In genomic region chr19:10389391-10390098, GRCm38 (mm10) we compare ENCODE assay signal across 8 mouse cellular contexts. TPM values are rescaled to one million over a fixed set of nuclear protein-coding genes. Genes with fewer than 3 reads are reported as not detected.
DNase-seq lines count a peak whose midpoint lies in the region; ATAC-seq and TF ChIP-seq lines count a peak whose summit lies in the region.

No protein-coding gene starts in this region.

- no peak for TF ChIP-seq POLR2A in small intestine, adult 2 months (IDR thresholded peaks at IDR 0.05; ENCODE audit: low read depth, low read length)

- H3K4me1 ChIP-seq in brown adipose tissue, adult 24 weeks (ENCODE audit: control insufficient read depth, insufficient read depth, insufficient read length, low read length): no peaks in the 10 kb centered on the region
- peaks cover 15% of the 10 kb centered on the region for H3K4me1 ChIP-seq in forebrain, embryonic 14.5 days (ENCODE audit: control insufficient read depth, insufficient read depth, low read length)
- H3K4me1 ChIP-seq in limb, embryonic 13.5 days: peaks cover 14% of the 10 kb centered on the region
- no peaks in the 10 kb centered on the region; the same call in 1 of the 2 replicates for H3K4me1 ChIP-seq in small intestine, adult 2 months (ENCODE audit: control insufficient read depth, insufficient read depth, insufficient read length, low read length)

- no peak for TF ChIP-seq CTCF in small intestine, adult 2 months (IDR thresholded peaks at IDR 0.05; ENCODE audit: extremely low read depth, insufficient read length, insufficient replicate concordance, low read depth, low read length)

- peak; percentile 54 to 58 for DNase-seq in left cerebral cortex, postnatal 36 days (ENCODE audit: low spot score in 2 of 2)
- no peak for DNase-seq in left cerebral cortex, adult 11 months (ENCODE audit: low spot score)
- DNase-seq in forebrain, embryonic 14.5 days (ENCODE audit: low spot score): no peak
- DNase-seq in layer of hippocampus, adult 9-10 months (ENCODE audit: low spot score): no peak
- DNase-seq in c-Kit-positive CD71-positive TER-119-positive erythroid progenitor cells, embryonic 14.5 days (ENCODE audit: low spot score): no peak

- no peaks in the 10 kb centered on the region; the same call in 1 of the 2 replicates for H3K27me3 ChIP-seq in forebrain, embryonic 14.5 days (replicated peaks; ENCODE audit: control insufficient read depth, insufficient read depth, low read length)
- peaks cover 62% of the 10 kb centered on the region for H3K27me3 ChIP-seq in limb, embryonic 13.5 days
- peaks cover 21% of the 10 kb centered on the region for H3K27me3 ChIP-seq in small intestine, adult 2 months (ENCODE audit: control insufficient read depth, insufficient read depth, low read length)

- no peaks in the 10 kb centered on the region for H3K9me3 ChIP-seq in forebrain, embryonic 14.5 days (replicated peaks; ENCODE audit: control insufficient read depth, low read length)
- H3K9me3 ChIP-seq in limb, embryonic 13.5 days: no peaks in the 10 kb centered on the region

- ATAC-seq in forebrain, embryonic 14.5 days: peak; percentile 68
- ATAC-seq in limb, embryonic 13.5 days (ENCODE audit: low FRiP score, low read depth): peak; percentile 53; the same call in 1 of the 2 replicates

- no peaks in the 10 kb centered on the region for H3K36me3 ChIP-seq in forebrain, embryonic 14.5 days (ENCODE audit: control insufficient read depth, insufficient read depth, low read length)
- H3K36me3 ChIP-seq in limb, embryonic 13.5 days: no peaks in the 10 kb centered on the region
- H3K36me3 ChIP-seq in small intestine, adult 2 months (ENCODE audit: control insufficient read depth, insufficient read depth, low read length): no peaks in the 10 kb centered on the region

- H3K4me2 ChIP-seq in forebrain, embryonic 14.5 days (ENCODE audit: low read length): peak overlapping the region; percentile 74
- peak overlapping the region; percentile 89 for H3K4me2 ChIP-seq in limb, embryonic 13.5 days (replicated peaks)

- peak overlapping the region; percentile 81 for H3K9ac ChIP-seq in forebrain, embryonic 14.5 days (ENCODE audit: low read length)
- peak overlapping the region; percentile 72 for H3K9ac ChIP-seq in limb, embryonic 13.5 days

- no peak overlapping the region for H3K27ac ChIP-seq in brown adipose tissue, adult 24 weeks (replicated peaks; ENCODE audit: low read depth, low read length)
- H3K27ac ChIP-seq in forebrain, embryonic 14.5 days (ENCODE audit: low read depth, low read length): peak overlapping the region; percentile 65
- no peak overlapping the region for H3K27ac ChIP-seq in limb, embryonic 13.5 days
- no peak overlapping the region for H3K27ac ChIP-seq in small intestine, adult 2 months (ENCODE audit: insufficient read depth, low read depth, low read length)

- intact Hi-C loops in left cerebral cortex, postnatal 36 days (cut with DNase I): loop anchor here (2.0 kb wide), 1 partner anchor 49 kb away; no protein-coding TSS in a partner anchor

- peak overlapping the region; percentile 58 for H3K4me3 ChIP-seq in brown adipose tissue, adult 24 weeks (ENCODE audit: insufficient read depth, low read depth, low read length)
- peak overlapping the region; percentile 65 for H3K4me3 ChIP-seq in forebrain, embryonic 14.5 days (ENCODE audit: low read depth, low read length)
- peak overlapping the region; percentile 62 for H3K4me3 ChIP-seq in limb, embryonic 13.5 days
- peak overlapping the region; percentile 65 for H3K4me3 ChIP-seq in small intestine, adult 2 months (ENCODE audit: low read depth, low read length)

- WGBS in forebrain, embryonic 14.5 days: under 1% methylated on average over 40 of the region's 54 CpGs
- 1% methylated on average over 49 of the region's 54 CpGs for WGBS in limb, embryonic 13.5 days
- 3% methylated on average over 54 of the region's 54 CpGs for WGBS in small intestine, adult 2 months

RNA-seq across cellular contexts. Expression of gene Syt7, which starts 0.7 kb away (rescaled TPM):
- total RNA-seq in left cerebral cortex, postnatal 36 days (2021): 100 to 1,000 TPM; 331 to 365 TPM
- 2.3 TPM in 2 replicates for polyA plus RNA-seq in brown adipose tissue, adult 24 weeks (2012; ENCODE audit: insufficient read depth, insufficient read length, missing spikeins)
- polyA plus RNA-seq in forebrain, embryonic 14.5 days (2014; fragmentation: Nextera tagmentation; extraction: Ambion mirVana): 5.8 and 6.1 TPM in 2 replicates
- polyA plus RNA-seq in limb, embryonic 13.5 days (2015; fragmentation: Nextera tagmentation; extraction: Ambion mirVana): 0.69 and 1.1 TPM in 2 replicates
- polyA plus RNA-seq in small intestine, adult 2 months (2012; rRNA removed): 2.6 and 10.5 TPM in 2 replicates

Comparison
In these comparisons a context has a peak if more than half of its experiments do, and no peak if none do; other contexts are left out.
1. DNase-seq: peak in left cerebral cortex, postnatal 36 days (2 of 2); none in left cerebral cortex, adult 11 months (single experiment), forebrain, embryonic 14.5 days (single experiment), layer of hippocampus, adult 9-10 months (single experiment) and c-Kit-positive CD71-positive TER-119-positive erythroid progenitor cells, embryonic 14.5 days (single experiment).
2. Peak in every context shown above with its lines, with median percentiles within 50 percentile points of each other: H3K4me3 ChIP-seq.